Mouse (Mus musculus): ENCODE measurements around the gene Foxa2. TPM values are rescaled to one million over a fixed set of nuclear protein-coding genes. Genes with fewer than 3 reads are reported as not detected.

Gene Foxa2
- total RNA-seq, 2 experiments from 2014 or later, result not detected

DNA sequence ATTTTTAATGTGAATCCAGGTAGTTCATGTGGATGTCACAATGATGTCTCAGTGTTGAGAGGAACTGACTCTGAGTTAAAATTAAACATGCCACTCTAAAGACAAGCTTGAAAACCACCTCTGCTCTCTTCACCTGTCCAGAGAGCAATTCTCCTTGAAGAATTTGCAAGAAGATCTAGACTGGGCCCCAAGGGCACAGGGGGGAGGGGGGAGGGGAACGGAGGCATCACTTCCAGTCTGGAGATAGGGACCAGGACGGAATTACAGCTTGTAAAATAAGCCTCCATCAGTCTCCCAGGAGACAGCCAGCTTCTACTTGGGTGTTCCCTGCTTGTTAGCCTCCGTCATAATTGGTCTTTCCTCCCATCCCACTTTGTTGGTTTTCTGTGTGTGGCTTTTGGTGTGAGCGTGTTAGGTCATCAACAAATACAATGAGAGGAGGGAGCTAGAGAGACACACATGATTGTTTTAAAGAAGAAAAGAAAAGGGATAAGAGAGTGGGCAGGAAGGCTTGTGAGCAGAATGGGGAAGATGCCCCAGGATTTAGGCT, 10.1 kb downstream of the Foxa2 start:
- no peak overlapping the region for H3K27ac ChIP-seq
- DNase-seq (ENCODE audit: extremely low spot score in 1 of 2, low spot score in 2 of 2), result no peak
- intact Hi-C loops (cut with DNase I), result loop anchor here (5.0 kb wide), 3 partner anchors 949 to 1819 kb away; partner anchors contain the start of gene Nkx2-4
- TF ChIP-seq CTCF (IDR thresholded peaks at IDR 0.05), result no peak
- H3K4me3 ChIP-seq, result no peak overlapping the region

DNA sequence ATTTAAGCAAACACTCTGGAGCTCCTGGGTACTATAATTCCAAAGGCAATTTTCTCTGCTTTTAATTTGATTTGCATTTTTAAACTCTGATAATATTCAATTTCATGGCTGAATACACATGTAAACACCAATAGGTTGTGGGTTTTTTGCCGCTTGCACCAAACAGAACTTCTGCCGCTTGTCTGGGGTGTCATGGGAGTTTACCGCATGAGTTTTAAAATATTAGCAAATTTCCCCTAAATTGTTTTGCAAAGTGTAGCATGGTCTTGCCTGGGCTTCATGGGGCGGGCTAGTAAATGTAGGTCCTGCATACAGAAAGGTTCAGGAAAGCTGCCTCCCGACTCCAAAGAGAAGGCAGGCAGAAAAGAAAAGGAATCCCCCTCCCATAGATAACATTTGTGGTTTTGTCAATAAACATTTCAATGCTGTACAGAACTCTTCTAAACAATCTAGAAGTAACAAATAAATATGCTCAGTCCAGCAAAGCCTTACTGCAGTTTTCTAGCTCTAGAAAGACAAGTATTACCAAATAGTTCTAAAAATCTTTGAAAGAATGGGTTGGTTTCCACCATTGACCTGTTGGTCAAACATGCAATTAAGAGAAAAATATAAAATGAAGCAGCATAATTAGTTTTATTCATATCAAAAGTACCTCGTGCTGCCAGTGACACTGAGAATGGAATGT, 15.6 kb downstream of the Foxa2 start:
- TF ChIP-seq CTCF (IDR thresholded peaks at IDR 0.05), result no peak
- Histone ChIP-seq H3K4me3 (no peak overlapping the region), H3K27ac (no peak overlapping the region)
- intact Hi-C loops (cut with DNase I), result loop anchor here (5.0 kb wide), 1 partner anchor 844 kb away; no protein-coding TSS in a partner anchor
- no peak for DNase-seq (ENCODE audit: extremely low spot score in 1 of 2, low spot score in 2 of 2)

DNA sequence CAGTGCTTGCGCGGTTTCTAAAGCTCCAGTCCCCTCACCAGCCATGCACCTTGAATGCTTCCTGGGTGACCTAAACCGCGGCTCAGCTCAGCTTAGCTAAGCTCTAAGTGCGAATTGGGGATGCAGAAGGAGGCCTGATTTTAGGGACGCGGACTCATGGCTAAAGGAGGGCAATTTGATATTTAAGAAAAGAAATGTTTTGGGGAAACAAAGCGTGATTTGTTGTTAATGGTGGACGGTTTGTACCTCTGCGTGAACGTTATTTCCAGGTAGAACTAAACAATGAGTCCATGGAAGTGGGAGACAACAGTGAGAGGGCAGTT, 16.2 kb downstream of the Foxa2 start:
- Histone ChIP-seq H3K4me3 (no peak overlapping the region), H3K27ac (no peak overlapping the region)
- no peak for TF ChIP-seq CTCF (IDR thresholded peaks at IDR 0.05)
- intact Hi-C loops (cut with DNase I), result loop anchor here (5.0 kb wide), 1 partner anchor 843 kb away; no protein-coding TSS in a partner anchor
- no peak for DNase-seq (ENCODE audit: extremely low spot score in 1 of 2, low spot score in 2 of 2)

DNA sequence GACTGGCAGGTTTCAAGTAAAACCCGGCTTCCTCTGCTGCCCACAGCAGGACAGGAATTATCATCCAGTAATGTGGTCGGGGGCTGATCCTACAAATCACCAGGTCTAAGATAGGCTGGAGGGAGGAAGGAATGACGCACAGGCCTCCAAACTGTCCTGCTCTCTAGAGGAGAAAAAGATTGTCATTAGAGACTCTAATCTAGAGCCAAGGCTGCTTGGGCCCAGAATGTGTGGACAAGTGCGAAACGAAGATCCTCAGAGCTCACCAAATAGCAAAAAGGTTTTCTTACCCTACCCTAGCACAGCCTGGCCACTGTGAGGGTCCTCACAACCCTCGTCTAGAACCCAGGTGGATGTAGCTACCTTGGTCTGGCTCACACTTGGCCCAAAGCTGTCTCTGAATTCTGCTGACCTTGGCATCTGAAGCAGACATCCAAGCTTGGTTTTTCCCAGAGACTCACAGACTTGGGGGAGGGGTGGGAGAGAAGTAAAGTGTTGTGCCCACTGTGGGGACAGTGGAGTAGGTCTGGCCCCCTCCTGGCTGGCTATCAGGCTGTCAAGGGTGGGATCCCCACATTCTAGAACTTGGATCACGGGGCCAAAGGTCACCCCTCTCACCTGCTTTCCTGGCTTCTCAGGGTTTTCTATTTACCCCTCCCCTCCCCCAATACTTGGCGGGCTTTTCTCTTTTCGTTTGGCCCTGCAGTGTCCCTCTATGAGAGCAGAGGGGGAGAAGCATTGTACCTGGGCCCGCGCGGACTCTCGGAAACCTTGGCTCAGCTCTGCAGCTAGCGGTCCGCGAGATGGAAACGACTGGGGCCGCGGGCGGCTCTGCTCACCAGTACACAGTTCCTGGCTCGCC, 16.8 kb downstream of the Foxa2 start:
- no peak for DNase-seq (ENCODE audit: extremely low spot score in 1 of 2, low spot score in 2 of 2)
- no peak overlapping the region for H3K4me3 ChIP-seq
- no peak overlapping the region for H3K27ac ChIP-seq
- TF ChIP-seq CTCF (IDR thresholded peaks at IDR 0.05), result no peak
- intact Hi-C loops (cut with DNase I), result loop anchor here (5.0 kb wide), 2 partner anchors 658 to 843 kb away; no protein-coding TSS in a partner anchor

DNA sequence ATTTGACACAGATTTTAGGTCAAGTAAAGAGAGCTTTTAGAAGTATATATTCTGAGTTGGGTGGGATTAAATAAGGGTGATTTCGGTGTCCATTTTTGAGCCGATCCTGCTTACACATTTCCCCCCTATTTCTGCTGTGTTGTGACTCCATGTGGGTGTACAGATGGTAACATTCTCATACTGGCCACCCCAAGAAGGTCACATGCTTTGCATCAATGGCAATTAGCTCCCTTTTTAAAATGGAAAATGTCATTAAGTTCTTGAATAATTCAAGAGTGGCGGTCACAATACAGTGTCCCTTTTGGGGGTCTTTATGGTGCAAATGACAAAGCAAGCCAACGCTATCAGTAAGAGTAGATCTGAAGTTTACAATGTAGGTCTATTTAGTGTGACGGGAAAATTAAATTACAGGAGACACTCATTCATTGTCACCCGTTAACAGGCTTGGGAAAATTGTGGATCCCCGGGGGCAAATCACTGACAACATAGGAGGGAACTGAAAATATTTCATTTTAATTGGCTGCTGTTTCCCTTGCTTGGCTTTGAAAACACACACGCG, 17.6 kb downstream of the Foxa2 start:
- TF ChIP-seq CTCF (IDR thresholded peaks at IDR 0.05), result no peak
- intact Hi-C loops (cut with DNase I), result loop anchor here (5.0 kb wide), 1 partner anchor 657 kb away; no protein-coding TSS in a partner anchor
- no peak for DNase-seq (ENCODE audit: extremely low spot score in 1 of 2, low spot score in 2 of 2)
- Histone ChIP-seq H3K4me3 (no peak overlapping the region), H3K27ac (no peak overlapping the region)

DNA sequence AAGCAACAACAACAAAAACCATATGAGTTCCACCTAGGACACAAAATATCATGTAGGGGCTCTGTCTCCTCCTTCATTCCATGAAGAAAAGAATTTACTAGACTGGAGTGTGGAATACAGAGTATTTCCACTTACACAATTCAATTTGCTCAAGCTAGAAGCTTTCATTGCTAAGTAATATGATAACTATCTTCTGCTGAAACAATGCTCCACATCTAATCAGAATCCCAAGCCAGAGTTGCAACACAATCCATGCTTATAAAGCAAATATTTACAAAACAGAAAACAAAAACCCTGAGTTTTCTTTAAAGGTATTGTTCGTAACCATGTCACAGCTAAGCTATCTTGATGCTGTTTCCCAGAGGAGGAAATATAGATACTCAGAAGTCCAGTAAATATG, 20.4 kb downstream of the Foxa2 start:
- TF ChIP-seq CTCF (IDR thresholded peaks at IDR 0.05), result no peak
- no peak overlapping the region for H3K27ac ChIP-seq
- intact Hi-C loops (cut with DNase I), result loop anchor here (5.0 kb wide), 1 partner anchor 654 kb away; no protein-coding TSS in a partner anchor
- no peak overlapping the region for H3K4me3 ChIP-seq
- DNase-seq (ENCODE audit: extremely low spot score in 1 of 2, low spot score in 2 of 2), result no peak

DNA sequence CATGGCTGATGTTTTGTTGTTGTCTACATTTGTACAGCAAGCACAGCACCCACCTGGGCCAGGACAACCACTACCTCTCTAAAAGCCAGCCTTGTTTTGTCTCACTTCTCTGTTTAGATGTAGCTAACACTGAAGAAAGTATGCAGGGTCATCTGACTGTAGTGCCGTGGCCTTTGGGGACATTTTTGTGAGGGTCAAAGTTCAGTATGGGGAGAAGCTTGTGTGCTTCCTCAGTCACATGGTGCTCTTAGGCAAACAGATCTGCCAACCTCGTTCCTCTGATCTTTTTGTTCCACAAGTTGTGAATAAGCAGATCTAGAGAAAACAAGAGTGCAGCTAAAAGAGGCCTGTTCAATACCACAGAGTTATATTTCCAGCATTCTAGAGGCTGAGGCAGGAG, 21.3 kb downstream of the Foxa2 start:
- H3K4me3 ChIP-seq, result no peak overlapping the region
- intact Hi-C loops (cut with DNase I), result loop anchor here (5.0 kb wide), 1 partner anchor 653 kb away; no protein-coding TSS in a partner anchor

DNA sequence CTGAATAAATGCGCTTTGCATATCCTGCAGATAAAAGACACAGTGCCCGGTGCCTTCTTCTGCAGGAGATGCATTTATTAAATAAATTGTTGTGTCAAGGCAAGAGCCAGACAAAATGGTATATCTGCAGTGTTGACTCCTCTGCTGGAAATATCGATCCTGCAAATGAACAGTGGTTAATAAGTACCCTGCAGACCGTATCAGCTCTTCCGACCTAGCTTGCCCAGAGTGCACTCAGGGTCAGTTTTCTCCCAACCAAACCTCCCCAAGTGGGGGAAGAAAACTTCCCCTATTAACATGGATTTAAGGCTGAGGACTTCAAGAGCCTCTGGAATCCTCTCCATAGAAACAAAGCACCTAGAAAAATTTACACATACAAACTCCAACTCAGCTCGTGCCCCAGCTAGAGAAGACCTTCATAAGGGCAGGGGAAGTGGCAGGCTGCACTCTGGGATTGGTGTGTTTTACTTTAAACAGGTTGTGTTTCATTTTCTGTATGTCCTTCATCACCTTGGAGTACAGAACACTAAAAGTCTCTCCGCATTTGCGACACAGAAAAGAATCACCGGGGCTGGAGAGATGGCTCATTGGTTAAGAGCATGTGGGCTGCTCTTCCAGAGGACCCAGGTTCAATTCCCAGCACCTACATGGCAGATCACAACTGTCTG, 22.4 kb downstream of the Foxa2 start:
- H3K27ac ChIP-seq, result no peak overlapping the region
- intact Hi-C loops (cut with DNase I), result loop anchor here (5.0 kb wide), 1 partner anchor 932 kb away; no protein-coding TSS in a partner anchor
- TF ChIP-seq CTCF (IDR thresholded peaks at IDR 0.05), result no peak
- no peak for DNase-seq (ENCODE audit: extremely low spot score in 1 of 2, low spot score in 2 of 2)
- H3K4me3 ChIP-seq, result no peak overlapping the region

More for the DNA sequence above, 21.3 kb downstream of the Foxa2 start:
- H3K27ac ChIP-seq, result no peak overlapping the region
- no peak for TF ChIP-seq CTCF (IDR thresholded peaks at IDR 0.05)
- no peak for DNase-seq (ENCODE audit: extremely low spot score in 1 of 2, low spot score in 2 of 2)

DNA sequence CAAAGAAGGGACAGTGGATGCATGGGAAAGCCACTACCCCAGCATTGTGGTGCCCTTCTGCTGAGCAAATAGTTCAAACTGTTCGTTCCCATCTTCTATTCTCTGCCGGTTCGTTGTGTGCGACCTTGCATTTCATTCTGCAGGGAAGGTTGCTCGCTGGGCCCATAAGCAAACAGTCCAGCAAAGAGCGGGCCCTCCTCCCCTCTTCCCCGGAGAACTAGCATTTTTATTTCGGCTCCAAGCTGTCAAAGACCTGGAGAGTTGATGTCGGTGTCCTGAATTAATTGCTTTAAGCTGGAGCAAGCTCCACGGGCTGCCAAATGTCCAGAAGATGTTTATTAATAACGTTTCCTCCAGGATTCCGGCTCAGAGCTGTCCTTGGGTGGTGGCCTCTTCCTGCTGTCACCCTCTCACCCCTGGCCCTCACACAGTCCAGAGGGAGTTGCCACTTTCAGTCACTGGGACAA, 23.4 kb downstream of the Foxa2 start:
- no peak for DNase-seq (ENCODE audit: extremely low spot score in 1 of 2, low spot score in 2 of 2)
- no peak for TF ChIP-seq CTCF (IDR thresholded peaks at IDR 0.05)
- Histone ChIP-seq H3K27ac (no peak overlapping the region), H3K4me3 (no peak overlapping the region)
- intact Hi-C loops (cut with DNase I), result loop anchor here (5.0 kb wide), 1 partner anchor 931 kb away; no protein-coding TSS in a partner anchor

DNA sequence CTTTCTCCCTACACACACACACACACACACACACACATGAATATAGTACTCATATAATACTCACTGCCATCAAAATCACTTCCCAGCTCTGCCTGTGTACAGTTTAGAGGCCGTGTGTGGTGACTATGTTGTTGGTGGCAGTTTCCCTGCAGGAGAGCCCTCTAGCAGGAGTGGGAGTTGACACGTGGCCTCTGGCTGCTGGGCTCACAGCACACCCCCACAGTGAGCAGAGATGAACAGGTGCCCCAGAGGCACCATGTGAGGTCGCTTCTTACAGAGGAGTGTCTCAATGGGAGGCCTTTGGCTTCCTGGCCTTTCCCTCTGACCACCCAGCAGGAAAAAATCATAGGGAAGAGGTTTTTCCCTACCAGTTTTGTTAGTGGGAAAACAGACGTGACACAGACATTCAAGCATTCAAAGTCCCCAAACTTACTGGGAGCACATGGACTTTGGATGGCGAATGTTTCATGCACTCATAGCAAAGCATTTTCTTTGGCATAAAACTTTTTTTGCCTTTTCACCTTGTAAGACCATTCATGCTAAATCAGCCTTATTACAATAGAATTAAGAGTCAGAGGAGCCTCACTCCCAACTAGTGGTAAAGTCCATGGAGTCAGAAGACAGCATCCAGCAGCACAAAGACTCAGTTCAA, 24.7 kb downstream of the Foxa2 start:
- no peak for DNase-seq (ENCODE audit: extremely low spot score in 1 of 2, low spot score in 2 of 2)
- intact Hi-C loops (cut with DNase I), result loop anchor here (5.0 kb wide), 1 partner anchor 930 kb away; no protein-coding TSS in a partner anchor
- H3K4me3 ChIP-seq, result no peak overlapping the region
- H3K27ac ChIP-seq, result no peak overlapping the region
- no peak for TF ChIP-seq CTCF (IDR thresholded peaks at IDR 0.05)

Data from left cerebral cortex, adult 2 months (tissue).